Mouse (Mus musculus): ENCODE measurements around the gene Fkbp5. TPM values are rescaled to one million over a fixed set of nuclear protein-coding genes. Genes with fewer than 3 reads are reported as not detected.
A peak's percentile ranks its signal among the peaks of the same experiment; 100 is the strongest.

Gene Fkbp5
- polyA plus RNA-seq, 1 experiment from 2014 or later = 32.8 TPM

GRCm38 (mm10) chr17:28511616-28512541 is 5.4 kb downstream of the Fkbp5 start:
- peak; percentile 60 for DNase-seq (ENCODE audit: low spot score)
- H3K4me1 ChIP-seq = peaks cover 65% of the 10 kb centered on the region
- H3K4me3 ChIP-seq = peak overlapping the region; percentile 46
- H3K27me3 ChIP-seq (replicated peaks; ENCODE audit: low read depth, poor library complexity, severe bottlenecking) = peaks cover 57% of the 10 kb centered on the region
- WGBS = 33% methylated on average over 9 of the region's 9 CpGs
- H3K9me3 ChIP-seq = no peaks in the 10 kb centered on the region
- peak overlapping the region; percentile 84 for H3K27ac ChIP-seq (replicated peaks)
- H3K36me3 ChIP-seq (replicated peaks) = no peaks in the 10 kb centered on the region

DNA sequence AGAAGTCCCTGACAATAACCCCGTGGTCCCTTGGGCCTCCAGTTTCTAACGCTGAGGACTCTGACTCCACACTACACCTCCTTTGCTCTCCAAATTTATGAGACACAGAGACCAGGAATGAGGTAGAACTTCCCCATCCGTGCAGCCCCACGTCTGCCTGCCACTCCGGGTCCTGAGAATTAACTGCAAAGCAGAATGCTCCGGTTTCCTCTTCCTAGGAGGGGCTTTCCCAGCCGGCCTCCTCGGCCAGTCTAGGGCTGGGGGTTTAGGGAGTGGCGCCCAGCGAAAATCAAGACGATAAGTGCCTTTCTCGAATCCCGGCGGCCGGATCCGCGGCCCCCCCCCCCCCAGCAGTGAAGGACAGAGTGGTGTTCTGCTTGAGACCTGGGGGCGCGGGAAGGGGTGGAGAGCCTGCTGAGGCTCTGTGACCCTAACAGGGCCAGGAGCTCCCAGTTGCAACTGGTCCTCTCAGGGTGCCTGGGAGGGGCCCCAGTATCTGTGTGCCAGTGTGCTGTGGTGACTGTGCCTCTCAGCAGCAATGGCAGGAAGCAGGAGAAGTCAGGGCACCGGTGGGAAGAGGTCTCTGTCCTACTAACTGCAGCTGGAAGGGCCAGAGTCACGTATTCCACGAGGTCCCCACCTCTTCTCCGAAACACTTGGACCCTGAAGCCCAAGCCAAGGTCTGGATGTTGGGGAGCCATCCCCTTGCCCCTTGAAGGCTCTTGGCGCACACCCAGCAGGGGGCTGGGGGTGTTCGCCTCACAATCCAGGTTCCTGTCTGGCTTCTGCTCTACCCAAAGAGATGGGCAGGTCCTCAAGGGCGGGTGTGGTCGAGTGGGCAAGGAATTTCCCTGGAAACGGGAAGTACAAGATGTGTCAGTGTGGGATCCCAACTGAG is 6.6 kb downstream of the Fkbp5 start:
- Histone ChIP-seq H3K4me1 (peaks cover 66% of the 10 kb centered on the region), H3K4me3 (peak overlapping the region; percentile 46), H3K36me3 (replicated peaks) (no peaks in the 10 kb centered on the region), H3K9me3 (no peaks in the 10 kb centered on the region), H3K27ac (replicated peaks) (peak overlapping the region; percentile 84), H3K27me3 (replicated peaks; ENCODE audit: low read depth, poor library complexity, severe bottlenecking) (peaks cover 45% of the 10 kb centered on the region)
- DNase-seq (ENCODE audit: low spot score) = peak; percentile 45
- WGBS = 5% methylated on average over 28 of the region's 28 CpGs

DNA sequence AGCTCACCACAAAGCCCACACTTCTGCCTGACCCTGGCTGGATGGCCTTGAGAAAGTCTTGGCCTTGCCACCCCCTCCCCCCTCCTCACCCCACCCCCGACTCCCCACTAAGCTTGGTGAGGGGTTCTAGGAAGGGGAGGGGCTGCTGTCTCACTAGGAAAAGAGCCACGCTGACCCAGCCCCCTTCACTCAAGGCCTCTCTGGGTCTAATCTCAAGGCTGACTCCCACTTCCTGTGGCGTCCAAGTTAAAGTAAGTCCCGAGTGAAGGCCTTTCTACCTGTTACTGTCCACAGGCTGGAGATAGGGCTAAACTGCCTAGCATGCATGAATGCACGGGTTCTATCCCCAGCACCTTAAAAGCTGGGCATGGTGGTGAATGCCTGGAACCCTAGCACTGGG is 9.8 kb downstream of the Fkbp5 start:
- no peaks in the 10 kb centered on the region for H3K9me3 ChIP-seq
- no peak overlapping the region for H3K4me3 ChIP-seq
- H3K36me3 ChIP-seq (replicated peaks) = no peaks in the 10 kb centered on the region
- peaks cover 44% of the 10 kb centered on the region for H3K4me1 ChIP-seq
- WGBS = 17% methylated on average over 5 of the region's 5 CpGs
- H3K27ac ChIP-seq (replicated peaks) = peak overlapping the region; percentile 77
- DNase-seq (ENCODE audit: low spot score) = no peak
- peaks cover 19% of the 10 kb centered on the region for H3K27me3 ChIP-seq (replicated peaks; ENCODE audit: low read depth, poor library complexity, severe bottlenecking)

GRCm38 (mm10) chr17:28506895-28507294 is 10.4 kb downstream of the Fkbp5 start:
- H3K27me3 ChIP-seq (replicated peaks; ENCODE audit: low read depth, poor library complexity, severe bottlenecking) = peaks cover 15% of the 10 kb centered on the region; the same call in 1 of the 2 replicates
- H3K27ac ChIP-seq (replicated peaks) = peak overlapping the region; percentile 77
- peaks cover 38% of the 10 kb centered on the region for H3K4me1 ChIP-seq
- WGBS = 15% methylated on average over 5 of the region's 5 CpGs
- DNase-seq (ENCODE audit: low spot score) = no peak
- H3K36me3 ChIP-seq (replicated peaks) = no peaks in the 10 kb centered on the region
- no peaks in the 10 kb centered on the region for H3K9me3 ChIP-seq
- no peak overlapping the region for H3K4me3 ChIP-seq

DNA sequence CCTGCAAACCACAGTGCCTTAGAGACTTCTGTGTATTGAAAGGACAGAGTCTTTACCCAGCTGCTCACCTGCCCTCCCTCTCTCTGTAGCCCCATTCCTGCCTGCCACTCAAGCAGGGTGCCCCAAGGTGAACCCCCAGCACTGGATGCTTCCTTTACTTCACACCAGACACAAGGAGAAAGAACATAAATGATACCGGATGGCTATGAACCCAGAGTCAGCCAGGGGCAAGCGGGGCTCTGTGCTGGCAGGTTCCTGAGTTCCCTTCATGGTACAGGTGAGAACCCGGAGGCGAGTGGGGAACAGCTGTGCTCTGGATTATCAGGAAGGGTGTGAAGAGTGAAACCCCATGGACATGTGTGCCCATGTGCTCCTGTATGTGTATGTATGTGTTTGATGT is 11.7 kb downstream of the Fkbp5 start:
- Histone ChIP-seq H3K9me3 (no peaks in the 10 kb centered on the region), H3K4me3 (no peak overlapping the region), H3K27me3 (replicated peaks; ENCODE audit: low read depth, poor library complexity, severe bottlenecking) (peaks cover 9% of the 10 kb centered on the region; the same call in 1 of the 2 replicates), H3K4me1 (peaks cover 25% of the 10 kb centered on the region), H3K36me3 (replicated peaks) (no peaks in the 10 kb centered on the region), H3K27ac (replicated peaks) (no peak overlapping the region)
- 94% methylated on average over 4 of the region's 4 CpGs for WGBS
- DNase-seq (ENCODE audit: low spot score) = no peak

DNA sequence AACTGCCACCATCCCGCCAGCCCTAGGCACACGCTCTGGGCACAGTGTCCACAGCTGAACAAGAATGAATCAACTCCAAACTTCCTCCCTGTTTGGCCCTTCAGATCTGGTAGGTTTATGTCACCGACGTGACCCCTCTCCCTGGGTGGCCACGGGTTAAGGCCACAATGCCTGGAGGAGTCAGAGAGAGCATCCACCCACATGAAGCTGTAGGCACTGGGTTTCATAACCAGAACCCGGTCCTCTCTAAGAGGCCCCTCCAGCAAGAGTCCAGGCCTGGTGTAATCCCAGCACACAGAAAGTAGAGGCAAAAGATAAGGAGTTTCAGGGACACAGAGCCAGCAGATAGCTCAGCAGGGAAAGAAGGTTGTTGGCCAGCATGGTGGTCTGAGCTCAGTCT is 13.1 kb downstream of the Fkbp5 start:
- Histone ChIP-seq H3K27ac (replicated peaks) (no peak overlapping the region), H3K27me3 (replicated peaks; ENCODE audit: low read depth, poor library complexity, severe bottlenecking) (peaks cover 7% of the 10 kb centered on the region; the same call in 1 of the 2 replicates), H3K4me3 (no peak overlapping the region), H3K9me3 (no peaks in the 10 kb centered on the region), H3K36me3 (replicated peaks) (no peaks in the 10 kb centered on the region), H3K4me1 (peaks cover 19% of the 10 kb centered on the region)
- no peak for DNase-seq (ENCODE audit: low spot score)
- 78% methylated on average over 6 of the region's 6 CpGs for WGBS

- no peak for DNase-seq (ENCODE audit: low spot score)
- H3K27ac ChIP-seq (replicated peaks) = no peak overlapping the region; the same call in 1 of the 2 replicates
- WGBS = 66% methylated on average over 7 of the region's 7 CpGs
Measured at GRCm38 (mm10) chr17:28502196-28502821, 15.0 kb downstream of the Fkbp5 start.

DNA sequence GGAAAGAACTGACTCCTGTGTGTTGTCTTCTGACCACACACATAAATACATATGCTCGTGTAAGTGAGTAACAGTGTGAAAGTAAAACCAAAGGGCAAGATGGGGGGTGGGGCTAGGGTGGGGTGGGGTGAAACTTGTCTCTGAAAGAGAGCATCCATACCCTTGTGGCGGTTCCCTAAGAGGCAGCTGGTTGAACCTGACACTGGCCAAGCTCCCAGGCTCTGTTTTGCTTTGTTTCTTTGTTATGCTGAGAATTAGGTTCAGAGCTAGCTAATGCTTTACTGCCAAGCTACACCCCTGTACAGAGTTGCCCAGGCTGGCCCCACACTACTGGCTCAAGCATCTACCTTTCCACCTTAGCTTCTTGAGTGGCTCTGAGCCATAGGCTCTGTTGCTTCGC is 16.9 kb downstream of the Fkbp5 start:
- Histone ChIP-seq H3K27ac (replicated peaks) (no peak overlapping the region), H3K9me3 (peaks cover 14% of the 10 kb centered on the region; the same call in 1 of the 2 replicates), H3K27me3 (replicated peaks; ENCODE audit: low read depth, poor library complexity, severe bottlenecking) (no peaks in the 10 kb centered on the region), H3K36me3 (replicated peaks) (no peaks in the 10 kb centered on the region), H3K4me3 (no peak overlapping the region), H3K4me1 (0 out of 2 replicates have a peak, but pooled peaks cover 4% of the 10 kb centered on the region)
- WGBS = 75% methylated on average over 3 of the region's 3 CpGs
- no peak for DNase-seq (ENCODE audit: low spot score)

More at GRCm38 (mm10) chr17:28502196-28502821, 15.0 kb downstream of the Fkbp5 start:
- H3K9me3 ChIP-seq = peaks cover 2% of the 10 kb centered on the region; the same call in 1 of the 2 replicates
- H3K27me3 ChIP-seq (replicated peaks; ENCODE audit: low read depth, poor library complexity, severe bottlenecking) = peaks cover 3% of the 10 kb centered on the region; the same call in 1 of the 2 replicates
- H3K4me1 ChIP-seq = peaks cover 13% of the 10 kb centered on the region
- H3K4me3 ChIP-seq = no peak overlapping the region
- H3K36me3 ChIP-seq (replicated peaks) = no peaks in the 10 kb centered on the region

- Histone ChIP-seq H3K27ac (replicated peaks) (no peak overlapping the region), H3K36me3 (replicated peaks) (no peaks in the 10 kb centered on the region), H3K27me3 (replicated peaks; ENCODE audit: low read depth, poor library complexity, severe bottlenecking) (no peaks in the 10 kb centered on the region), H3K4me3 (no peak overlapping the region), H3K4me1 (0 out of 2 replicates have a peak, but pooled peaks cover 2% of the 10 kb centered on the region), H3K9me3 (peaks cover 14% of the 10 kb centered on the region; the same call in 1 of the 2 replicates)
- no peak for DNase-seq (ENCODE audit: low spot score)
- 68% methylated on average over 2 of the region's 2 CpGs for WGBS
Measured at GRCm38 (mm10) chr17:28499190-28499589, 18.1 kb downstream of the Fkbp5 start.

DNA sequence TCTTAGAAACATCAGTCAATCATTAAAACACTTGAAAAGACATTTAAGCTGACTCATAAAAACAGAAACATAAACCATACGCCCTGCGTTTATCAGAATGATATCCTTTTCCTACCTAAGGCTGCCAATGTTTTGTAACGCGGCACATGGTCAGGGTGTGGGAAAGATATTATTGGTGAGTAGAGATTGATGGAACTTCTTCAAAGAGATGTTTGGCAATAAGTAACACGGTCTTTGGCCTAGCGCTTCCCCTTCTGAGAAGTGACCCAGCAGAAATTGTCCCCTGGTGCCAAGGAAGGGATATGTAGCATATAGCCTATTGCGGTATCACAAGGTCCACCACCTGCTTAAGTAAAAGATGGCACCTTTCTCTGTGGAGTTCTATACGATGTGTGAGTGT is 21.5 kb downstream of the Fkbp5 start:
- no peak overlapping the region for H3K27ac ChIP-seq (replicated peaks)
- DNase-seq (ENCODE audit: low spot score) = no peak
- peaks cover 10% of the 10 kb centered on the region for H3K4me1 ChIP-seq
- H3K9me3 ChIP-seq = peaks cover 14% of the 10 kb centered on the region; the same call in 1 of the 2 replicates
- WGBS = 94% methylated on average over 8 of the region's 8 CpGs
- no peak overlapping the region for H3K4me3 ChIP-seq
- no peaks in the 10 kb centered on the region for H3K27me3 ChIP-seq (replicated peaks; ENCODE audit: low read depth, poor library complexity, severe bottlenecking)
- H3K36me3 ChIP-seq (replicated peaks) = no peaks in the 10 kb centered on the region

DNA sequence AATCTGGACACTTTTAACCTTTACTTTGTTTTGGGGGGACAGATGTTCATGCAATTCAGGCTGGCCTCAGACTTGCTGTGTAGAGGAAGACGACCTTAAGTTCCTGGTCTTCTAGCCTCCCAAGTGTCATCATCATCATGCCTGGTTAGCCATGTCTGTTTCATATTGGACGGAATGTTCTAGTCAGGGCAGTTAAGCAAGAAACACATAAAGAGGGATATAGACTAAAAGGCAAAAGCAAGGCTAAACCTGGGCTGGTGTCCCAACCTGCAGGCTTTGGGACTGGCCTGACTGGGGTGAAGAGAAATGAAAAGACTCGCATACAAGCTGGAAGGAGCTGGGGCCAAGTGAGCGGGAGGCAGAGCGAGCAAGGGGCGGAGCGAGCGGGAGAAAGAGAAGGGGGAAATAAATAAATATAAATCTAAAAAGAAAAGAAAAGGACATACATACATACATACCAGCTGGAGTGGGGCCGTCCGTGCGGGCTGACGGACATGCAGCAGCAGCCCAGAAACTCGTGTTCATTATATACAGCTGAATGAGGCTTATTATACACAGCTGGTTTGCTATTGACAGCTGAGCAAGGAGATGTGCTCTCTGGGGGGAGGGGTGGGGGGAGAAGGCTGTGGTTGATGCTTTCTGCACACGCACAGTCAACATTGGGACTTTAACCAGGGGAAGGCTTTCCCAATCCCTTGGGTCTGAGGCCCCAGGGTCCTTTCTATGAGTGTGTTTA is 26.1 kb downstream of the Fkbp5 start:
- Histone ChIP-seq H3K4me3 (no peak overlapping the region), H3K27me3 (replicated peaks; ENCODE audit: low read depth, poor library complexity, severe bottlenecking) (no peaks in the 10 kb centered on the region), H3K36me3 (replicated peaks) (no peaks in the 10 kb centered on the region), H3K4me1 (peaks cover 26% of the 10 kb centered on the region), H3K9me3 (0 out of 2 replicates have a peak, but pooled peaks cover 2% of the 10 kb centered on the region), H3K27ac (replicated peaks) (no peak overlapping the region)
- DNase-seq (ENCODE audit: low spot score) = no peak
- WGBS = 78% methylated on average over 14 of the region's 14 CpGs
